Mouse (Mus musculus) megakaryocyte, embryonic 14.5 days (primary cell): ENCODE measurements at regions not wholly inside any gene's neighbourhood (a gene's known extent, or its start where the extent isn't known, plus 50 kb on each side); places are given as distances from the start of the nearest gene placed in this dataset.

ENCODE experiments used
- FLI1 ChIP-seq: IDR thresholded peaks from 2 replicates; pipeline ENCODE4 v1.6.1; 2012; ENCODE audit warnings: low read length, inconsistent platforms, mixed read lengths
- GATA1 ChIP-seq: IDR thresholded peaks from 3 replicates; pipeline ENCODE4 v1.6.1; 2012; ENCODE audit warnings: mixed read lengths, low read length, inconsistent platforms, borderline replicate concordance

GRCm38 (mm10) chr2:78551085-78551484 lies 316.8 kb upstream of the Ube2e3 start:
- TF ChIP-seq GATA1 (no peak), FLI1 (no peak)
